Mouse (Mus musculus) hindbrain, embryonic 16.5 days (tissue): ENCODE data around the gene Pgghg. TPM values are rescaled to one million over a fixed set of nuclear protein-coding genes. Genes with fewer than 3 reads are reported as not detected.
A peak's percentile ranks its signal among the peaks of the same experiment; 100 is the strongest.

Experiments
- ATAC-seq: fragments of 200-750 bp; cut with Nextera tagmentation; 2 replicates; pipeline ENCODE4 v1.8.0; 2017; ENCODE audit warnings: moderate TSS enrichment, moderate library complexity
- H3K27ac ChIP-seq: fragments of 300-500 bp; sonication (generic); 2 replicates; pipeline ENCODE4 v1.5.1; 2014; ENCODE audit warnings: low read depth, mild to moderate bottlenecking, control low read depth, low read length, moderate library complexity
- H3K27me3 ChIP-seq: fragments of 300-500 bp; sonication (generic); replicated peaks from 2 replicates; pipeline ENCODE4 v1.6.1; 2014; ENCODE audit warnings: low read length; ENCODE audit not compliant: control insufficient read depth, insufficient read depth
- H3K36me3 ChIP-seq: fragments of 300-500 bp; sonication (generic); 2 replicates; pipeline ENCODE4 v1.6.1; 2014; ENCODE audit warnings: mild to moderate bottlenecking, low read length, moderate library complexity, mixed read lengths; ENCODE audit not compliant: control insufficient read depth, insufficient read depth
- H3K4me1 ChIP-seq: fragments of 300-500 bp; sonication (generic); 2 replicates; pipeline ENCODE4 v1.6.1; 2014; ENCODE audit warnings: low read depth, low read length; ENCODE audit not compliant: control insufficient read depth, insufficient read depth
- H3K4me2 ChIP-seq: fragments of 300-500 bp; sonication (generic); 2 replicates; pipeline ENCODE4 v1.6.1; 2014; ENCODE audit warnings: mild to moderate bottlenecking, low read length, control low read depth, moderate library complexity
- H3K4me3 ChIP-seq: fragments of 300-500 bp; sonication (generic); 2 replicates; pipeline ENCODE4 v1.5.1; 2014; ENCODE audit warnings: mild to moderate bottlenecking, low read length, control low read depth, moderate library complexity
- H3K9ac ChIP-seq: fragments of 300-500 bp; sonication (generic); 2 replicates; pipeline ENCODE4 v1.6.1; 2014; ENCODE audit warnings: low read depth, mild to moderate bottlenecking, control low read depth, low read length, moderate library complexity
- H3K9me3 ChIP-seq: fragments of 300-500 bp; sonication (generic); 2 replicates; pipeline ENCODE4 v1.6.1; 2014; ENCODE audit warnings: mild to moderate bottlenecking, low read length, moderate library complexity; ENCODE audit not compliant: control insufficient read depth
- WGBS: fragments of 180-500 bp; shearing (Covaris S2); extraction: QIAGEN DNeasy Blood & Tissue Kit; methylation state at CpG from one replicate; pipeline ENCODE4 v1.1.7; 2014; 5-methylcytosine and 5-hydroxymethylcytosine counted together
- polyA plus RNA-seq: library from polyadenylated mRNA; unstranded; fragments of >200 nt; fragmentation: Nextera tagmentation; extraction: Ambion mirVana; gene quantifications from 2 replicates; pipeline ENCODE4 v1.2.1, GENCODE M21; 2015

The Pgghg gene
- polyA plus RNA-seq, 1 experiment from 2014 or later: 8.3 TPM

DNA sequence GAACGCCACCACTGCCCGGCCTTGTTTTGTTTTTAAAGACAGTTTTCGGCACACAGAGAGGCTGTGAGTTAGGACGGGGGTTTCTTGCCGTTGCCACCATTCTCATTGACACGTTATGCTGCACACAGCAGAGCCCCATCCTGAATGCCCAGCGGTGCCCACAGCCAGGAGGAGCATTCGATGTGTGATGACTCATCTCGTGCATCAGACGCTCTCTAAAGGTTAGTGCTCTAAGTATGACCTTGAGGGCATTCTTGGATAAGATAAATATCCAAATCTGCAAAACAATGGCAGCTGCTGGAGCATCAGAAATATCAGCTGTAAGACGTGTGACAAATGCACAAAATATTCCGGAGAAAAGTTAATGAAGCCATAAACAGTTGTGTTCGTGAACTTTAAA, 34.1 kb upstream of the Pgghg start:
- no peak overlapping the region for H3K4me3 ChIP-seq
- whole genome bisulfite sequencing: 85% methylated on average over 13 of the region's 13 CpGs

DNA sequence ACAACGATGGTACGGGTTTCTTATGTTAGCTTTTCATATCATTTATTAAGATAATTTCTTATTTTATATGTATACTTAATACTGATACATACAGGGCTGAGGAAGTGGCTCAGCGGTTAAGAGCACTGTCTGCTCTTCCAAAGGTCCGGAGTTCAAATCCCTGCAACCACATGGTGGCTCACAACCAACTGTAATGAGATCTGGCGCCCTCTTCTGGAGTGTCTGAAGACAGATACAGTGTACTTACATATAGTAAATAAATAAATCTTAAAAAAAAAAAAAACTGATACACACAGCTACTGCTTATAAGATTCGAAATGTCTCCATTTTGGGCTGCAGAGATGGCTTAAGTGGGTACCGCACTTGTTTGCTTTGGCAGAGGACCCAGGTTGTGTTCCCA, 33.5 kb upstream of the Pgghg start:
- no peak overlapping the region for H3K9ac ChIP-seq
- no peaks in the 10 kb centered on the region for H3K36me3 ChIP-seq
- WGBS: 87% methylated on average over 7 of the region's 7 CpGs

More for the DNA sequence above, 34.1 kb upstream of the Pgghg start:
- no peaks in the 10 kb centered on the region for H3K36me3 ChIP-seq
- peaks cover 2% of the 10 kb centered on the region; the same call in 1 of the 2 replicates for H3K27me3 ChIP-seq
- no peaks in the 10 kb centered on the region for H3K9me3 ChIP-seq
- no peak overlapping the region for H3K9ac ChIP-seq
- no peak overlapping the region for H3K27ac ChIP-seq
- no peak overlapping the region for H3K4me2 ChIP-seq
- ATAC-seq: no peak
- H3K4me1 ChIP-seq: peaks cover 5% of the 10 kb centered on the region

DNA sequence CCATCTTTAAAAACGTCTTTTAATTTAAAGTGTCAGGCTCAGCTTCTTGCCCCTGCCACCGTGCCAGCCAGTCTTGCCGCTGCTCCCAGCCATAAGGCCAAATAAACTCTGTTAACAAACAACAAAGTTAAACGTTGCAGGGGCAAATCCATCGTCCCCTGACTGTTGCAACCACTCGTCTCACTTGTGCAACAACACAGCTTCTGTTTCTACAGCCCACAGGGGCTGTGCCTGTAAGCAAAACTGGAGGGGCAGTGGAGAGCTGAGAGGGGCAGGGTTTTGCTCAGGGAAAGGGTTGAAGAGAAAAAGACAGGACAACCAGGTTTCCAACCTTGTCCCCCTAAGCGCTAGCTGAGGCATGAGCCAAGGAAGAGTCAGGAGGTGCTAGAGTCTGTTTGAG, 33.0 kb upstream of the Pgghg start:
- Histone ChIP-seq H3K4me2 (no peak overlapping the region), H3K36me3 (no peaks in the 10 kb centered on the region), H3K9ac (no peak overlapping the region), H3K27ac (no peak overlapping the region), H3K4me1 (peaks cover 5% of the 10 kb centered on the region), H3K9me3 (no peaks in the 10 kb centered on the region), H3K27me3 (peaks cover 2% of the 10 kb centered on the region; the same call in 1 of the 2 replicates), H3K4me3 (no peak overlapping the region)
- 52% methylated on average over 7 of the region's 7 CpGs for WGBS
- 0 out of 2 replicates have a peak, but pooled peaks have one; percentile 3 for ATAC-seq

More for the DNA sequence above, 33.5 kb upstream of the Pgghg start:
- H3K4me3 ChIP-seq: no peak overlapping the region
- no peaks in the 10 kb centered on the region for H3K9me3 ChIP-seq
- H3K4me1 ChIP-seq: peaks cover 5% of the 10 kb centered on the region
- H3K4me2 ChIP-seq: no peak overlapping the region
- ATAC-seq: no peak
- H3K27me3 ChIP-seq: peaks cover 2% of the 10 kb centered on the region; the same call in 1 of the 2 replicates
- no peak overlapping the region for H3K27ac ChIP-seq

DNA sequence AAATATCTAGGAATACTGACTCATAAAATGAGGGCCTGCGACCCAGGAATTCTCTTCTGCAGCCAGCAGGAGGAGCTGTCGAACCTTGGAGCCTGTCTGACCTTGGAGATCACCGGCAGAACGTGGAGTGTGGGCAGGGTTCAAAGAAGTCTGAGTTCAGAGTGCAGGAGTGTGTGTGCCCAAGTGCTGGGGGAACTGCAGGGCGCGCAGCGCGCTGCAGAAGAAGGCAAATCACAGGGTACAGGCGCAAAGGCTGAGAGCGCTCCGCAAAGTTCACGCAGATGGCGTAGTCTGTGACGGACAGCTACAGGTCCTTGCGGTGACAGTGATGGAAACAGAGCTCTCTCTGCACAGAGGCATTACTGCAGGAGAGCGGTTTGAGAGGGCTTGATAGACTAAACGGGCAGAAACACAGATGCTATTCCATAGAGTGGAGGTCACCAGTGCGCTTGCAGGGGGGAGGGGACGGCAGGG, 32.5 kb upstream of the Pgghg start:
- ATAC-seq: peak; percentile 82
- peak overlapping the region; percentile 91 for H3K4me2 ChIP-seq
- no peaks in the 10 kb centered on the region for H3K9me3 ChIP-seq
- H3K4me3 ChIP-seq: peak overlapping the region; percentile 49
- peaks cover 5% of the 10 kb centered on the region for H3K4me1 ChIP-seq
- peak overlapping the region; percentile 53 for H3K9ac ChIP-seq
- 2% methylated on average over 19 of the region's 19 CpGs for WGBS
- H3K27ac ChIP-seq: no peak overlapping the region
- no peaks in the 10 kb centered on the region for H3K36me3 ChIP-seq
- H3K27me3 ChIP-seq: peaks cover 2% of the 10 kb centered on the region; the same call in 1 of the 2 replicates

DNA sequence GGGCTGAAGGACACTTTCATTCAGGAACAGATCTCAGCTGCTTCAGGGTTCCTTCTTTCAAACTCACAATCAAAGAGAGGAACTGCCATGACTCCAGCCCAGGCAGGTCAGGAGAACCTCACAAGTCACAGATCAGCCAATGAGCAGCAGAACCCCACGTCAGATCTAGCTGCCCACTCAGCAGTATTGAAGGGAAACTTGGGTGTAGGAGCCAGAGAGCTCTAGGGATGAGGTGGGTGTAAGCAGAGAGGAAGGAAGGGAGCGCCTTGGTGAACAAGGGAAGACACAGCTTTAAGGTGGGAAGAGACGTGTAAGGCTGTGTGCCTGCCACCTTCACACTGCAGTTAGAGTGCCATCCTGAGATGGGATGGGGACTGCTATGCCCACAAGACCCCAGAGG, 28.9 kb upstream of the Pgghg start:
- no peaks in the 10 kb centered on the region for H3K9me3 ChIP-seq
- H3K4me1 ChIP-seq: peaks cover 5% of the 10 kb centered on the region
- H3K36me3 ChIP-seq: no peaks in the 10 kb centered on the region
- peaks cover 2% of the 10 kb centered on the region; the same call in 1 of the 2 replicates for H3K27me3 ChIP-seq
- H3K4me3 ChIP-seq: no peak overlapping the region
- H3K27ac ChIP-seq: no peak overlapping the region
- ATAC-seq: no peak
- H3K4me2 ChIP-seq: no peak overlapping the region
- H3K9ac ChIP-seq: no peak overlapping the region
- 69% methylated on average over 3 of the region's 3 CpGs for WGBS

DNA sequence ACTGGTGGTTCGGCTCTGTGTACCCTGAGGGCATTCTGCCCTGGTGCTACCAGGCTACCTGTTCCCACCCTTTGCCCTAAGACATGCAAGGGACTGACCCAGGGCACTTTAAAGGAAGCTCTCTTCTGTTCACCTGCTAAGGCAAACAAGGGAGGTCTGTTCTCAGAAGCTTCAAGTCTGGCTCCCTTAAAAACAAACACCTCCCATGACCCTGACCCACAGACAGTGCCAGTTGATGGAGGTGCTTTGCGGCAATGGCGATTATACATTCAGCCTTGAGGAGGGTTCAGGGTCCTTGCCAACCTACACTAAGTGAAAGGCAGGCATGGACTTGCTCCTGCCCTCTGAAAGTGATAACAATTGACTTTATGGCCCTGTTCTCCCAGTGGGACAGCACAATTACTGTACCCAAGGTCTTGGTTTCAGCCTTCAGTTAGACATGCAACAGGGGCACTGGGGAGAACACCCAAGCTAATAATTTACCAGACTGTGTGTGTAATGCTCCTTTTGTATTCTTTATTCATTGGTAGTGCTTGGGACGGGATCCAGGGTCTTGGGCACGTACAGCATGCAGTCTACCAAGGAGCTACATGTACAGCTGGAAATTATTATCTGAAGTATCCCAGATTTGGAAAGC, 28.2 kb upstream of the Pgghg start:
- Histone ChIP-seq H3K27me3 (peaks cover 2% of the 10 kb centered on the region; the same call in 1 of the 2 replicates), H3K36me3 (no peaks in the 10 kb centered on the region), H3K4me3 (no peak overlapping the region), H3K9me3 (no peaks in the 10 kb centered on the region), H3K9ac (no peak overlapping the region), H3K4me2 (no peak overlapping the region), H3K27ac (no peak overlapping the region), H3K4me1 (peaks cover 5% of the 10 kb centered on the region)
- ATAC-seq: no peak
- WGBS: 75% methylated on average over 5 of the region's 5 CpGs

DNA sequence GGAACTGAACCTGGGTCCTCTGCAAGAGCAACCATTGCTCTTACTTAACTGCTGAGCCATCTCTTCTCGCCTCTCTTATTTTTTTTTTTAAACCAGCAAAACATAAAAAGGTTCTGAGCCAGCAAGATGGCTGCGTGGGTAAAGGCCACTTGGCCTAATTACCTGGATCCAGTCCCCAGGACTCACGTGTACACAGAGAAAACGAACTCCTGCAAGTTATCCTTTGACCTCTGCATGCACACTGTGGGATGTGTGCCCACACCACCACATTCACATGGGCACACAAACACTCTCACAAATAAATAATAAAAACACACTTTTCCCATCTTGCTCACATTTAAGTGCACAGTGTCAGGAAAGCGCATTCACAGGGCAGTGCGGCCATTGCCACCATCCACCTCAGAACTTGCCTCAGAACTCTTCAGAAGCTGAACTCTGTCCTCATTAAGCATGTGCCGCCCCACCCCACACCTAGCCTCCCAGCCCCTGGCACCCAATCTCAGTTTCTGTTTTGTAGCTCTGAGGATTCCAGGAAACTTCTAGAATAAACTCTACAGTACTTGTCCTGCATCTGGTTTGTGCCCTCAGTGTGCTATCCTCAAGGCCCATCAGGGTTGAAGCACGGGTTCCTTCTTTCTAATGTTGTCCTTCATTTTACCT, 27.0 kb upstream of the Pgghg start:
- H3K36me3 ChIP-seq: no peaks in the 10 kb centered on the region
- H3K4me1 ChIP-seq: no peaks in the 10 kb centered on the region
- no peaks in the 10 kb centered on the region for H3K9me3 ChIP-seq
- WGBS: 85% methylated on average over 8 of the region's 8 CpGs
- no peak overlapping the region for H3K4me2 ChIP-seq
- no peak overlapping the region for H3K9ac ChIP-seq
- H3K4me3 ChIP-seq: no peak overlapping the region
- ATAC-seq: no peak
- peaks cover 4% of the 10 kb centered on the region for H3K27me3 ChIP-seq
- no peak overlapping the region for H3K27ac ChIP-seq

DNA sequence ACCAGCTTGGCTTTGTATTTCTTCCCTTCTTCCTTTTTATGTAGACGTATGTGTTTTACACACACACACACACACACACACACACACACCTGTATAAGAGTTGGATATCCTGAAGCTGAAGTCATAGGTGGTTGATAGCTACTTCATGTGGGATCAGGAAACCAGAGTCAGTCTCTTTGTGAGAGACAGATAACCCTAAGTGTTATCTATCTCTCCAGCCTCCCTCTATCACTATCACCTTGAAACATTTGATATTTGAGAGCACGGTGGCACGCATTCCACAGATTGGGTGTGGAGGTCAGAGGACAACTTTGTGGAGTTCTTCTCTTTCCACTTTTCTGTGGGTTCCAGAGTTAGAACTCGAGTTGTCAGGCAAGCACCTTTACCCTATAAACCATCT, 21.3 kb upstream of the Pgghg start:
- Histone ChIP-seq H3K9me3 (no peaks in the 10 kb centered on the region), H3K36me3 (no peaks in the 10 kb centered on the region), H3K4me1 (peaks cover 18% of the 10 kb centered on the region), H3K4me3 (no peak overlapping the region), H3K9ac (no peak overlapping the region), H3K4me2 (no peak overlapping the region), H3K27ac (no peak overlapping the region), H3K27me3 (peaks cover 53% of the 10 kb centered on the region)
- WGBS: 78% methylated on average over 4 of the region's 4 CpGs
- no peak for ATAC-seq

DNA sequence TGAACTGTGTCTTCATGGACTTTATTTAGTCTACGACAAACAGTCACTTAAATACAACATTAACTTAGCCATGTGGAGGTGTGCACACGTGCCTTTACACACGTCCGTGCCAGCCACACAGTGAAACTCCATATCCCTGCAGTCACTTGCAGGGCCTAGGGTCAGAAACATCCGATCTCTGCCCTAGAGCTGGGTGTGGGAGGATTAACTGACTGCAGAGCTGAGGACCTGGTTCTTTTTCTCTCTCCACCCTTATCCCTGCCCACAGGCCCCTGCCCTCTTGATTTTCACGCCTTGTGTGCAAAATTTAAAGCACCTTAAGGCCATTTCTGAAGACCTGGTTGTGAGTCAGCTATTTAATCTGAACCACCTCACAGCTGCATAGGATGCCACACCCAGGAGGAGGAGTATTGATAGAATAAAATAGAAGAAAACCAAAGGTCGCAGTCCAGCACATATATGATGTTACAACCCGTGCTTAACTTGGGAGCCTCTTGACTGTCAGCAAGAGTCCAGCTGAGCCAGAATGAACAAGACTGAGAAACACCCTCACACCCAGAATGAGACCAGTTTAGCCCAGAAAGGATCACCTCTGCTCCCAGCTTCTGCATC, 20.7 kb upstream of the Pgghg start, which contains the start of gene Nlrp6:
Gene Nlrp6, plus strand, starts transcription at position 485 of the 612 bp plus-strand sequence.
- peak within 1 kb of the TSS; percentile 98; the same call in 1 of the 2 replicates for H3K4me2 ChIP-seq
- no peak within 1 kb of the TSS for H3K27ac ChIP-seq
- peaks cover 18% of the 10 kb centered on the region for H3K4me1 ChIP-seq
- WGBS: 81% methylated on average over 8 of the region's 8 CpGs
- no peak for ATAC-seq
- H3K27me3 ChIP-seq: peaks cover 53% of the 10 kb centered on the region
- H3K4me3 ChIP-seq: no peak within 1 kb of the TSS
- no peaks in the 10 kb centered on the region for H3K9me3 ChIP-seq
- H3K9ac ChIP-seq: no peak within 1 kb of the TSS; the same call in 1 of the 2 replicates
- H3K36me3 ChIP-seq: no peaks in the 10 kb centered on the region
